Mouse (Mus musculus) intestine, embryonic 15.5 days (tissue): ENCODE measurements around the gene Abraxas1. TPM values are rescaled to one million over a fixed set of nuclear protein-coding genes. Genes with fewer than 3 reads are reported as not detected.

Source experiments
- ATAC-seq: fragments of 200-750 bp; cut with Nextera tagmentation; 2 replicates; pipeline ENCODE4 v1.8.0; 2017; ENCODE audit warnings: moderate TSS enrichment, moderate library complexity
- H3K27ac ChIP-seq: fragments of 300-500 bp; sonication (generic); 2 replicates; pipeline ENCODE4 v1.5.1; 2015; ENCODE audit warnings: mild to moderate bottlenecking, inconsistent platforms
- H3K27me3 ChIP-seq: fragments of 300-500 bp; sonication (generic); replicated peaks from 2 replicates; pipeline ENCODE4 v1.6.1; 2015; ENCODE audit warnings: inconsistent platforms
- H3K36me3 ChIP-seq: fragments of 300-500 bp; sonication (generic); 2 replicates; pipeline ENCODE4 v1.6.1; 2015; ENCODE audit warnings: inconsistent platforms
- H3K4me1 ChIP-seq: fragments of 300-500 bp; sonication (generic); replicated peaks from 2 replicates; pipeline ENCODE4 v1.6.1; 2015; ENCODE audit warnings: inconsistent platforms
- H3K4me2 ChIP-seq: fragments of 300-500 bp; sonication (generic); replicated peaks from 2 replicates; pipeline ENCODE4 v1.6.1; 2015; ENCODE audit warnings: mild to moderate bottlenecking, inconsistent platforms
- H3K4me3 ChIP-seq: fragments of 300-500 bp; sonication (generic); replicated peaks from 2 replicates; pipeline ENCODE4 v1.5.1; 2015; ENCODE audit warnings: inconsistent platforms
- H3K9ac ChIP-seq: fragments of 300-500 bp; sonication (generic); 2 replicates; pipeline ENCODE4 v1.6.1; 2015; ENCODE audit warnings: inconsistent platforms
- H3K9me3 ChIP-seq: fragments of 300-500 bp; sonication (generic); 2 replicates; pipeline ENCODE4 v1.6.1; 2016; ENCODE audit warnings: inconsistent platforms
- WGBS: fragments of 180-500 bp; shearing (Covaris S2); methylation state at CpG from one replicate; pipeline ENCODE4 v1.1.7; 2015; 5-methylcytosine and 5-hydroxymethylcytosine counted together
- polyA plus RNA-seq: library from polyadenylated mRNA; unstranded; fragments of >200 nt; fragmentation: Nextera tagmentation; extraction: Ambion mirVana; gene quantifications from 2 replicates; pipeline ENCODE4 v1.2.1, GENCODE M21; 2015

Gene Abraxas1
- polyA plus RNA-seq, 1 experiment from 2014 or later: 30.0 TPM

DNA sequence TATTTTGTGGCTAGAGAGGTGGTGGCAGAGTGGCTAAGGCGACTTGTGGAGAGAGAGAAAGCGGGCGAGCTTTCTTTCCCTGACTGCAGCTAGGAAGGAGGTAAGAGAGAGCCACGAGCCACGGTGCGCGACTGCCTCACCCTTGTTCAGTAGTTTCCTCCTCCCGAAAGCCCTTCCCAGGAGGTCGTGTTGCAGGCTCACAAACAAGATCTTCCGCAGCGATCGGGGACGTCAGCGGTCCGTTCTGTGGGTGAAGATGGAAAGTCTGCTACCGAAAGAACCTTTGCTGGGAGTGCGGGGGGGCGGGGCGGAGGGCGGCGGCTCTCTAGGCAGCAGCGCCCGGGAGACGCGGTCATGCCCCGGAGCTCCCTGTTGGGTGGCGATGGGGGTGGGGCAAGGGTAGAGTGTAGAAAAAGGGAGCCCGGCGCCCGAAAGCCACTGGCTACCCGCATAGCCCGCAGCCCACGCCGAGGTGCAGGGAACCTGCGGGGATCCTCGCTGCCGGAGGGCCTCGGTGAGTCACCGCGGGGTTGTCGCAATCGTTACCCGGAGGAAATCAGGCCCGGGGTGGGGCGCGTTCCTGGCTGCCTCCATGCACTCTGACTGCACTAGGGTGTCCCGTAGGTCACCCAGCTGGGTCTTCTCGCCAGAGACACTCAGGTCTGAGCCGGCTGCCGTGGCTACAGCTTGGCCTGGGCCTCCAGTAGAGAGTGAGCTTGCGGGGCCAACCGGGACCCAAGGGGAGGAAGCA, 25.3 kb upstream of the Abraxas1 start:
- H3K9me3 ChIP-seq: no peaks in the 10 kb centered on the region
- peak; percentile 87 for ATAC-seq
- H3K27me3 ChIP-seq: no peaks in the 10 kb centered on the region
- under 1% methylated on average over 52 of the region's 52 CpGs for WGBS
- peak overlapping the region; percentile 59 for H3K27ac ChIP-seq
- H3K4me2 ChIP-seq: peak overlapping the region; percentile 96
- no peaks in the 10 kb centered on the region for H3K36me3 ChIP-seq
- H3K4me3 ChIP-seq: peak overlapping the region; percentile 59
- H3K4me1 ChIP-seq: peaks cover 9% of the 10 kb centered on the region; the same call in 1 of the 2 replicates
- peak overlapping the region; percentile 70 for H3K9ac ChIP-seq

DNA sequence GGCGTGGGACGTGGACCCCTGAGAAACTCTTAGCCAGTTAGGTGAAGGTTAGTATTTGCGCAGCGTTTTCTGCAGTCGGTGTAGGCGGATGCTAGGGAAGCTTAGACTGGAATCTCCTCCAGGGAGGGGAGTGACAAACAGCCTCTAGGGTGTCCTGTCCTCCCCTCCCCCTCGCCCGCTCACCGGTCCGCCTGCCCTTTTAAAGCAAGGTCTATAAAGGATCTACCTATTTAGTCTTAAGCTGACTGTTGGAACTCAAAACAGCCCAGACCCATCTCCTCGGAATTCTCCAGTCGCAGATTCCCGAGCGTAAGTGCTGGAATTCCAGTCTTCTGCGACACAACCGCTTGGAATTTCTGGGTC, 24.7 kb upstream of the Abraxas1 start, which contains the start of gene Gpat3:
TSS of gene Gpat3 (plus strand) at position 229 of the 363 bp plus-strand sequence.
- peak within 1 kb of the TSS; percentile 59 for H3K27ac ChIP-seq
- peak within 1 kb of the TSS; percentile 59 for H3K4me3 ChIP-seq
- peak; percentile 39 for ATAC-seq
- WGBS: 2% methylated on average over 16 of the region's 16 CpGs
- peak within 1 kb of the TSS; percentile 70 for H3K9ac ChIP-seq
- H3K9me3 ChIP-seq: no peaks in the 10 kb centered on the region
- H3K36me3 ChIP-seq: no peaks in the 10 kb centered on the region
- H3K27me3 ChIP-seq: no peaks in the 10 kb centered on the region
- H3K4me2 ChIP-seq: peak within 1 kb of the TSS; percentile 96
- peaks cover 9% of the 10 kb centered on the region; the same call in 1 of the 2 replicates for H3K4me1 ChIP-seq

GRCm38 (mm10) chr5:100844485-100844884, 23.7 kb upstream of the Abraxas1 start:
- ATAC-seq: no peak
- no peaks in the 10 kb centered on the region for H3K36me3 ChIP-seq
- H3K27ac ChIP-seq: no peak overlapping the region
- H3K4me1 ChIP-seq: peaks cover 9% of the 10 kb centered on the region; the same call in 1 of the 2 replicates
- H3K4me3 ChIP-seq: no peak overlapping the region
- WGBS: 45% methylated on average over 3 of the region's 3 CpGs
- H3K27me3 ChIP-seq: no peaks in the 10 kb centered on the region
- H3K9ac ChIP-seq: no peak overlapping the region
- no peaks in the 10 kb centered on the region for H3K9me3 ChIP-seq
- no peak overlapping the region for H3K4me2 ChIP-seq

- no peak overlapping the region for H3K4me3 ChIP-seq
- H3K4me1 ChIP-seq: no peaks in the 10 kb centered on the region
- no peaks in the 10 kb centered on the region for H3K9me3 ChIP-seq
- H3K9ac ChIP-seq: no peak overlapping the region
- no peaks in the 10 kb centered on the region for H3K36me3 ChIP-seq
- ATAC-seq: peak; percentile 47; the same call in 1 of the 2 replicates
- H3K27ac ChIP-seq: no peak overlapping the region
- H3K4me2 ChIP-seq: no peak overlapping the region
- 62% methylated on average over 7 of the region's 7 CpGs for WGBS
- H3K27me3 ChIP-seq: no peaks in the 10 kb centered on the region
Measured at GRCm38 (mm10) chr5:100837907-100838306, 17.1 kb upstream of the Abraxas1 start.

DNA sequence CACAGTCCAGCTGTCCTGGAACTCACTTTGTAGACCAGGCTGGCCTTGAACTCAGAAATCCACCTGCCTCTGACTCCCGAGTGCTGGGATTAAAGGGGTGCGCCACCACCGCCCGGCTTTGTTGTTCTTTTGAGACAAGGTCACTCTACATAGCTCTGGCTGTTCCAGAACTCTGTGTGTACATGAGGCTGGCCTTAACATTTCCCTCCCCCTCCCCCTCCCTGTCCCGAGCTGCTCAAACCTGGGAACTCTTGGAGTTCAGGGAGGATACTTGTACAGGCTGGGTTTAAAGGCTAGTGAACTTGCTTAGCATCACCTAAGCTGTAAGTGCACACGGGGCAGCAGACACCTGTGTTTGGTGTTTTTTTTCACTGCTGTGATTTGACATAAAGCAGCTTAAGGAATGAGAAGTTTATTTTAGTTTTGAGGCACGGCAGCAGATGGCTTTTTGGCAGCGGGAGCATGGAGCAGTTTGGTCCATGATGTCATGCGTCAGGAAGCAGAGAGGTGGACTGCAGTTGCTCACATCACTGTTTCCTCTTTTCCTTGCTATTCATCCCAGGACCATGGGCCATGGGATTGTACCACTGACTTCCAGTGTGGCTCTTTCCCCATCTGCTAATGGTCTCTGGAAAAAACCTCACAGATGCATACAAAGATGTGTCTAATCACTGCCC, 15.2 kb upstream of the Abraxas1 start:
- Histone ChIP-seq H3K27me3 (no peaks in the 10 kb centered on the region), H3K4me1 (no peaks in the 10 kb centered on the region), H3K4me2 (no peak overlapping the region), H3K9ac (no peak overlapping the region), H3K4me3 (no peak overlapping the region), H3K27ac (no peak overlapping the region), H3K9me3 (no peaks in the 10 kb centered on the region), H3K36me3 (no peaks in the 10 kb centered on the region)
- 27% methylated on average over 9 of the region's 9 CpGs for WGBS
- peak; percentile 69 for ATAC-seq

DNA sequence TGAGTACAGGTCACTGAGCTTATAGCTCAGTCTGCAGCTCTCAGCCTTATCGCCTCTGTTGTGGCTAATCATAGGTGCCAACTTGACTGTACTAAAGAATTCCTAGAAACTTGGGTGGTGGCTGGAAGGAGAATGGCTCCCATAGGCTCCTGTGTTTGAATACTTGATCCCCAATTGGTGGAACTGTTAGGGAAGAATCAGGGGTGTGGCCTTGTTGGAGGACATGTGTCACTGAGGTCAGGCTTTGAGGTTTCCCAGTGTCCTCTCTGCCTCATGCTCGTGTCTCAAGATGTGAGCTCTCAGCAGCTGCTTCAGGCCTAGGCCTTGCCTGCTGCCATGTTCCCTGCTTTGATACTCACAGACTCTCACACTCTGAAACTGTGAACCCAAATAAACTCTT, 13.1 kb upstream of the Abraxas1 start:
- H3K4me2 ChIP-seq: no peak overlapping the region
- H3K27ac ChIP-seq: no peak overlapping the region
- no peak overlapping the region for H3K9ac ChIP-seq
- H3K4me3 ChIP-seq: no peak overlapping the region
- ATAC-seq: no peak
- no peaks in the 10 kb centered on the region for H3K4me1 ChIP-seq
- no peaks in the 10 kb centered on the region for H3K36me3 ChIP-seq
- WGBS: 93% methylated on average over 2 of the region's 2 CpGs
- no peaks in the 10 kb centered on the region for H3K27me3 ChIP-seq
- no peaks in the 10 kb centered on the region for H3K9me3 ChIP-seq

- Histone ChIP-seq H3K36me3 (no peaks in the 10 kb centered on the region), H3K4me1 (no peaks in the 10 kb centered on the region), H3K4me3 (no peak overlapping the region), H3K27me3 (no peaks in the 10 kb centered on the region), H3K27ac (no peak overlapping the region), H3K9ac (no peak overlapping the region), H3K4me2 (no peak overlapping the region), H3K9me3 (no peaks in the 10 kb centered on the region)
- 66% methylated on average over 3 of the region's 3 CpGs for whole genome bisulfite sequencing
- ATAC-seq: peak; percentile 44; the same call in 1 of the 2 replicates
Measured at GRCm38 (mm10) chr5:100832680-100833079, 11.9 kb upstream of the Abraxas1 start.

- no peak overlapping the region for H3K9ac ChIP-seq
- H3K4me2 ChIP-seq: no peak overlapping the region
- WGBS: 82% methylated on average over 3 of the region's 3 CpGs
- H3K36me3 ChIP-seq: no peaks in the 10 kb centered on the region
- H3K27ac ChIP-seq: no peak overlapping the region
- no peak overlapping the region for H3K4me3 ChIP-seq
- ATAC-seq: no peak
- no peaks in the 10 kb centered on the region for H3K4me1 ChIP-seq
- no peaks in the 10 kb centered on the region for H3K9me3 ChIP-seq
- H3K27me3 ChIP-seq: no peaks in the 10 kb centered on the region
Measured at GRCm38 (mm10) chr5:100828701-100829100, 7.9 kb upstream of the Abraxas1 start.

- no peaks in the 10 kb centered on the region for H3K36me3 ChIP-seq
Measured at GRCm38 (mm10) chr5:100826531-100826930, 5.8 kb upstream of the Abraxas1 start.

DNA sequence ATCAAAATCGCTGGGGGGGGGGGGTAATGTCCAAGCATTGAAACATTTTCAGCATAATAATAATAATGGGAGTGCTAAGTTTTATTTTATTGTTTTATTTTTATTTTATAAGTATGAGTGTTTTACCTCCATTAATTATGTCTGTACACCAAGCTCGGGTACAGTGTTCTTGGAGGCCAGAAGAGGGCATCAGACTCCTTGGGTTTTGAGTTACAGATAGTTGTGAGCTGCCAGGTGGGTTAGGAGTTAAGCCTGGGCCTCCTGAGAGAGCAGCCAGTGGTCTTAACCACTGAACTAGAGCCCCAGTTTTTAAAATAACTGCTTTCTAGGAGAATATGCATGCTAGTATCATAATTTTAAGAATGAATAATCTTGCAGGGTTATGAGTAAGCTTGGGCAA, 5.2 kb upstream of the Abraxas1 start:
- H3K36me3 ChIP-seq: no peaks in the 10 kb centered on the region
- no peak overlapping the region for H3K9ac ChIP-seq
- H3K4me1 ChIP-seq: no peaks in the 10 kb centered on the region
- no peak overlapping the region for H3K4me2 ChIP-seq
- ATAC-seq: 0 out of 2 replicates have a peak, but pooled peaks have one; percentile 50
- WGBS: 23% methylated on average over 2 of the region's 2 CpGs
- H3K9me3 ChIP-seq: no peaks in the 10 kb centered on the region
- no peak overlapping the region for H3K4me3 ChIP-seq
- H3K27ac ChIP-seq: no peak overlapping the region
- no peaks in the 10 kb centered on the region for H3K27me3 ChIP-seq

More at GRCm38 (mm10) chr5:100826531-100826930, 5.8 kb upstream of the Abraxas1 start:
- Histone ChIP-seq H3K4me2 (no peak overlapping the region), H3K27me3 (no peaks in the 10 kb centered on the region), H3K9ac (no peak overlapping the region), H3K9me3 (no peaks in the 10 kb centered on the region), H3K4me3 (no peak overlapping the region), H3K27ac (no peak overlapping the region), H3K4me1 (no peaks in the 10 kb centered on the region)
- WGBS: 71% methylated on average over 7 of the region's 7 CpGs
- ATAC-seq: no peak

GRCm38 (mm10) chr5:100822826-100823225, 2.1 kb upstream of the Abraxas1 start:
- WGBS: 84% methylated on average over 7 of the region's 7 CpGs
- no peak overlapping the region for H3K4me2 ChIP-seq
- ATAC-seq: no peak
- no peaks in the 10 kb centered on the region for H3K9me3 ChIP-seq
- 0 out of 2 replicates have a peak, but pooled peaks cover 2% of the 10 kb centered on the region for H3K4me1 ChIP-seq
- no peak overlapping the region for H3K9ac ChIP-seq
- no peaks in the 10 kb centered on the region for H3K27me3 ChIP-seq
- no peaks in the 10 kb centered on the region for H3K36me3 ChIP-seq
- H3K4me3 ChIP-seq: no peak overlapping the region
- H3K27ac ChIP-seq: no peak overlapping the region

DNA sequence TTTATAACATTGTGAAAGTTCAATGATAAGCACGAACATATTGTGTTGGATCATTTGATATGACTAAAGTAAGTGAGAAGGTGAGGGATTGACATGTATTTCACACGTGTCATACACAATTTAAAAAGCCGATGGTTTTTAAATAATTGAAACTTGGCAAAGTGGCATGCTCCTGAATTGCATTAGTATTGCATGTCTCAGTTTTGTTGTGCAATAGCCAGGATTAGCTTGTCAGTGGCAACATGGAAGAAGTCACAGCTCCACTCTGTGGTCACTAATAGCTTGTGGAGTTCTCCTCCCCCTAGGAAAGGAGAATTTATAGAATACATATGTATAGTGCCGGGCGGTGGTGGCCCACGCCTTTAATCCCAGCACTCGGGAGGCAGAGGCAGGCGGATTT, 610 bp upstream of the Abraxas1 start:
- H3K4me1 ChIP-seq: 0 out of 2 replicates have a peak, but pooled peaks cover 2% of the 10 kb centered on the region
- H3K27me3 ChIP-seq: no peaks in the 10 kb centered on the region
- peak overlapping the region; percentile 86 for H3K4me2 ChIP-seq
- ATAC-seq: 0 out of 2 replicates have a peak, but pooled peaks have one; percentile 2
- no peak overlapping the region for H3K27ac ChIP-seq
- WGBS: 77% methylated on average over 8 of the region's 8 CpGs
- 0 out of 2 replicates have a peak overlapping the region, but pooled peaks have one; percentile 91 for H3K4me3 ChIP-seq
- no peaks in the 10 kb centered on the region for H3K36me3 ChIP-seq
- H3K9ac ChIP-seq: no peak overlapping the region
- H3K9me3 ChIP-seq: no peaks in the 10 kb centered on the region
